Mouse (Mus musculus): ENCODE results near the gene Cbx1. TPM values are rescaled to one million over a fixed set of nuclear protein-coding genes. Genes with fewer than 3 reads are reported as not detected.
A peak's percentile ranks its signal among the peaks of the same experiment; 100 is the strongest.

Cbx1 gene
- 10 to 100 TPM; 33.3 to 37.5 (median 35.5) TPM for total RNA-seq (2022)

- peak; percentile 81 to 89 for DNase-seq (ENCODE audit: low spot score in 2 of 2)
These were observed at the start of gene Cbx1 for GRCm38 (mm10) chr11:96788871-96789795. TSS of gene Cbx1 (plus strand) at chr11:96789127.

GRCm38 (mm10) chr11:96740796-96741195 is 48.1 kb upstream of the Cbx1 start:
- DNase-seq (ENCODE audit: low spot score in 2 of 2) = no peak

GRCm38 (mm10) chr11:96741995-96742394 is 46.9 kb upstream of the Cbx1 start:
- no peak for DNase-seq (ENCODE audit: low spot score in 2 of 2)

GRCm38 (mm10) chr11:96743000-96743399 is 45.9 kb upstream of the Cbx1 start:
- DNase-seq (ENCODE audit: low spot score in 2 of 2) = no peak

DNA sequence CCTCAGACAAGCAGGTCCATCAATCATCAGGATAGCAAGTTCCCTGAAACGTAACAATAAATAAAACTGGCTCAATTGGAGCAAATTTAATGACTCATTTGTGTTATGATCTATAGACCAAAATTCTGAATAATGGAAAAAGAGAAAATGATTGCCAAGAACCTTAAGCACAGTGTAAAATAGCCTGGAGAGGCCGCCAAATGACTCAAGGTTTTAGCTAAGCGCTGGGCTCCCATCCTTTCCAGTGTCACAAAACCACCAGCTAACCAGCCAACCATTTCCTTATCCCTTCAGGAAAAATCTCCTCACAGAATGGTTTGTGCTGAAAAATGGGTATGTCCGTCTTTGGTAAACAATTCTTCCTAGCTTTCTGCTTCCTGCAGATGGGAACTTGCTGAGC is 45.0 kb upstream of the Cbx1 start:
- DNase-seq (ENCODE audit: low spot score in 2 of 2) = no peak

- no peak for DNase-seq (ENCODE audit: low spot score in 2 of 2)
These were observed 42.3 kb upstream of the Cbx1 start for GRCm38 (mm10) chr11:96746648-96747047.

DNA sequence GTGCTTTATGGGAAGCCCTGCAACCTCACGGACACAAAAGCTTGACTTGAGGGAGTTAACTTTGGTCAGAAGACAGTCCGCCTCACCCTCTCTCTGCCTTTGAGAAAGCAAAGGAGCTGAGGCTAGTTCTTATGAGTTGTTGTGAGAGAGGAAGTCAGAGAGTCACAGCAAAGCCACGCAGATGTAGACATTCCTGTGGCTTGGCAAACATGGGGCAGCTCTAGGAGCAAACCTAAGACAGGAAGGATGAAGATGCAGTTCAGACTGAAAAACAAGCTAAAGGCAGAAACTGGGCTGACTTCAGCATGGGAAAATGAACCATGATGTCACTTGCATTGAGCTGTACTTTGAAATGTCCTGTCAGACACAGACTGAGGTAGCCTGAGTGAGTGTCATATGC is 41.4 kb upstream of the Cbx1 start:
- no peak for DNase-seq (ENCODE audit: low spot score in 2 of 2)

DNA sequence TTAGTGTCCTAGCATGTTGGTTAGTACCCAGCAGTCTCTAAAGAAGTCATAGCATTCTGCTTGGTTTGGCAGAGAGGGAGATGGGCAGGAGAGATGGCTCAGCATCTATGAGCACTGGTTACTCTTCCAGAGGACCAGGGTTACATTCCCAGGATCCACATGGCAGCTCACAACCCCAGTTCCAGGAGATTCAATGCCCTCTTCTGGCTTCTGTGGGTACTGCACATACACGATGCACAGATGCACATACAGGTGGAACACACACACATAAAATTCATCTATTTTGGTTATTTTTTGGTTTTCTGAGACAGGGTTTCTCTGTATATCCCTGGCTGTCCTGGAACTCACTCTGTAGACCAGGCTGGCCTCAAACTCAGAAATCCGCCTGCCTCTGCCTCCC is 33.6 kb upstream of the Cbx1 start:
- no peak for DNase-seq (ENCODE audit: low spot score in 2 of 2)

GRCm38 (mm10) chr11:96757421-96757820 is 31.5 kb upstream of the Cbx1 start:
- DNase-seq (ENCODE audit: low spot score in 2 of 2) = no peak

DNA sequence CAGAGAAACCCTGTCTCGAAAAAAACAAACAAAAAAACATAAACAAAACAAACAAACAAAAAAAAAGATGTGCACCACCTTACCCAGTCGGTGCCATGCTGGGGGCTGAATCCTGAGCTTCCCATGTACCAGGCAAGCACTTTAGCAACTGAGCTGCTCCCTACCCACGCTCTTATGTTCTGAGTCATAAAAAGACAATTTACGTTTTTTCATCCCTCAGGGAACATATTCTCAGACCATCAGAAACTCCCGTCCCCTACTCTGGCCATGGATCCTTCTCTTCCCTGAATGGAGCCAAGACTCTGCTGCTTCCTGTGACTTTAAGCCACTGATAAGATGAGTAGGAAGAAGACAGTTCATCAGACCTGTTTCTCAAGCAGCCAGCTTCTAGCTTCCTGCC is 30.5 kb upstream of the Cbx1 start:
- no peak for DNase-seq (ENCODE audit: low spot score in 2 of 2)

- no peak for DNase-seq (ENCODE audit: low spot score in 2 of 2)
These were observed 28.9 kb upstream of the Cbx1 start for GRCm38 (mm10) chr11:96760042-96760441.

- no peak for DNase-seq (ENCODE audit: low spot score in 2 of 2)
These were observed 26.9 kb upstream of the Cbx1 start for GRCm38 (mm10) chr11:96761984-96762383.

DNA sequence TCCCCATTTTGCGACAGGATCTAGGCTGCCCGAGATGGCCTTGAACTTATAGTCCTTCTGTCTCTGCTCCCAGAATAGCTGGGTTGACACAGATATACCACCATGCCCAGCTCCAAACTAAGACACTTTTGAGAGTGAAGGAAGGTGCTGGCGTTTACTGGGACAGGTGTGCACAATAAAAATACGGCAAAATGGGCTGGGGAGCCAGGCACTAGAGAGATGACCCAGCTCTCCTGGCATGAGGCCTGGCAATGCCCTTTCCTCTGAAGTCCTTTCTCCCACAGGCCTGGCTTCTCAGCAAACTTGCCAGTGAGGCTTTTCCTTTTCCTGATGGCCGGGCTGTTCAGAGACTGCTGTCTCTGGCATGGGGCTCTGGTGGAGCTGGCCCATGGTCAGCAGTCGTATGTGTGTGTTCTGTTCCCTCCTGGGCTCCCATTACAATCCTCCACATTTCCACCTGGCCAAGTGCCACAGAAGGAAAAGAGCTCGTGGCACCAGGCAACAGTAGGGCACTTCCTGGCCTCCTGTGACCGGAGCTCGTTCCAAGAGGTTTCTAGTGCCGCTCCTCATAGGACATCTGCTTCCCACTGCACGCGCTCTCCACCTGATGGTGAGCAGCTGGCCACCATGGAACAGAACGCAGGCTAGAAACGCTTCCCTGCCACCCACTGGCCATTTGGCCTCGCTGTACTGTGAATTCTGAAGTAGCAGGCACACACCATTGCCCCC is 26.0 kb upstream of the Cbx1 start:
- DNase-seq (ENCODE audit: low spot score in 2 of 2) = peak; percentile 21 to 24

GRCm38 (mm10) chr11:96764511-96765350 is 24.2 kb upstream of the Cbx1 start:
- DNase-seq (ENCODE audit: low spot score in 2 of 2) = no peak

GRCm38 (mm10) chr11:96765645-96766044 is 23.3 kb upstream of the Cbx1 start:
- no peak for DNase-seq (ENCODE audit: low spot score in 2 of 2)

DNA sequence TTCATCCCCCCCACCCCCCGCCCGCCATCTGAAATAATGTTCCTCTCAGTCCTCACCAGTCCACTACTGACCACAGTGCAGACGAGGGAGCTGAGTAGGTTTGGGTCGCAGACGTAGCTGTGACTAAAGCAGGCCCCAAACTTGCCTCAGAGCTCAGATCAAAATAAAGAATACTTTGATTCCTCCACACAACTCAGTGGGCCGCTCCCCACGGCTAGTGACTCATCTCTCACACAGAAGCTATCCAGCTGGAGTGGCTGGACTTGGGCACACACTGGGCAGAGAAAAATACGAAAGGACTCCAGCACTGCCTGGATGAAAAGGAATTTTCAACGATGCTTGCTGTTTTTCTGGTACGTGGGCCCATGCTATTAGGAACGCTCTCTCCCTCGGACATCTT is 22.4 kb upstream of the Cbx1 start:
- DNase-seq (ENCODE audit: low spot score in 2 of 2) = no peak

DNA sequence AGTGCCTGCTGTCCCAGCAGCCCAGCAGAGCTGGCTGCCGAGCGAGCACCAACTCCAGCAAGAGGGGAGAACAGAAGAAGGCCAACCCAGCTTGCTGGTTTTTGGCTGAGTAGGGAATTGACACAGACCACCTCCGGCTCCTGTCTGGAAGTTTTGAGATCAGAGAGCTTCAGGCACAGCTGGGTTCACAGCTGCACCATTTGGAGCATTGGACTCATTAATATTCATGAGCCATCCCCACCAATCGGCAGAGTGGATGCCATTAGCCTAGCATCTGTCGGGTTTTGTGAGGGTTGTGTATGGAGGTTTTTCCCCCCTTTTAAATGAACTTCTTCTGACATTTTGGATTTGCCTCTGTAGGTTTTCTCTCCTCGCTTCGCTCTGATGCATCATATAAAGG is 21.8 kb upstream of the Cbx1 start:
- DNase-seq (ENCODE audit: low spot score in 2 of 2) = no peak

DNA sequence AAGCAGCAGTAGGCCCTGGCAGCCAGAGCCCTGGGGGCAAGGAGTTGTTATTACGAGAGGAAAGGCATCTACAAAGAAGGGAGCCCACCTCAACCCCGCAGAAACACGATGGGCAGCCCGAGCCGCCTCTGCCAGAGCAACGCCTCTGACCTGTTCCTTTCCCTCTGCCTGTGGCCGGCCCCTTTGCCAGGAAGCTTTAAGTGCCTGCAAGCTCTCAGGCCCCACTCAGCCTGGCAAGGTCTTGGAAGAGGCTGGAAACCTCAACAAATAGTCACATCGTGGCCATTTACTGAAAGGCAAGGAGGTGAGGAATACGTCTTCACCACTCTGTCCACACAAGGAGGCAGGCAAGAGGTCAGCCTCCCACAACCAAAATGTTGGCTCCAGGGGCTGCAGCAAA is 20.7 kb upstream of the Cbx1 start:
- DNase-seq (ENCODE audit: low spot score in 2 of 2) = no peak

DNA sequence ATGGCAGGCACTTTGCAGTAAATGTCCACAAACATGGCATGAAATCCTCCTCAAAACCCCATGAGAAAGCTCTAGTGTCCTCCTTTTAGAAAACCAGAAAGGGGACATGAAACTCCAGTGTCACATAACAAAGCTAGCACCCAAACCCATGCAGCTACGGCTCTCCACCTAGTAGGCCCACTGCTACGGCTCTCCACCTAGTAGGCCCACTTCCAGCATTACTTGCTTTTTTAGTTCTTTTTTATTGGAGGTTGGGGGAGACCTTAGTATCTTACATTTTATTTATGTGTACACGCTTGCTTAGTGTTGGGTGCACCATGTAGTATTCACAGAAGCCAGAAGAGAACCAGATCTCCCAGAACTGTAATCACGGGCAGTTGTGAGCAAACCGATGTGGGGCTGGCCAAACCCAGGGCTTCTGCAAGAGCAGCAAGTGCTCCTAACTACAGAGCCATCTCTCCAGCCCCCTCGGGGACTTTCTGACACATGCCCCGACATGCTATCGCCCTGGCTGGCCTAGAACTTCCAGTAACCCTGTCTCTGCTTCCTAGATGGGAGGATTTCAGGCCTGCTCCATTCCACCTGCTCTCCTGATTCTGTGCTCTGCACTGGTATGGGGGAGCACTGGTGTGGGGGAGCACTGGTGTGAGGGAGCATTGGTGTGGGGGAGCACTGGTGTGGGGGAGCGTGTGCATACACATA is 17.5 kb upstream of the Cbx1 start:
- DNase-seq (ENCODE audit: low spot score in 2 of 2) = no peak

- DNase-seq (ENCODE audit: low spot score in 2 of 2) = no peak
These were observed 16.5 kb upstream of the Cbx1 start for GRCm38 (mm10) chr11:96772413-96772812.

- DNase-seq (ENCODE audit: low spot score in 2 of 2) = no peak
These were observed 14.4 kb upstream of the Cbx1 start for GRCm38 (mm10) chr11:96774536-96774935.
